Mouse (Mus musculus): ENCODE results near the gene Ttll11. TPM values are rescaled to one million over a fixed set of nuclear protein-coding genes. Genes with fewer than 3 reads are reported as not detected.

Gene Ttll11
- polyA plus RNA-seq, 1 experiment from 2014 or later, result 3.0 TPM

DNA sequence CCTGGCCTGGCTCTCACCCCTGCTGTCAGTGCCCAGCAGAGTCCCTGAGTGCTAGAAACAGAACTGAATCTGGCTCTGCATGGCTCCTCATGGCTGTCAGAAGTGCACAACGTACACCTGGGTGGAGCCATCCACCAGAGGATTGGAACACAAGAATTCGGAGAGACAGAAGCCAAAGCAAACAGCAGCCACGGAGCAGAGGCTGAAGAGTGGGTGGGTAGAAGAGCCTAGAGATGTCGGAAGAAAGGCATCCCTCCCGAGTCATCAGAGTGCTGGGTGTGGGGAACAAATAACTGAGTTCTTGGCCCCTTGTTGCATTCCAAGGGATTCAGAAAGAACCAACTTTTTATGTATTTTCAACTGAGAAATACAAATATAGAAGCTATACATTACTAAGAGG is 24.5 kb downstream of the Ttll11 start:
- DNase-seq (ENCODE audit: low spot score, missing footprints) (no peak), ATAC-seq (ENCODE audit: low FRiP score) (no peak)
- Histone ChIP-seq H3K9me3 (ENCODE audit: control insufficient read depth, low read length) (no peaks in the 10 kb centered on the region), H3K9ac (ENCODE audit: low read length) (no peak overlapping the region), H3K4me1 (ENCODE audit: control insufficient read depth, insufficient read depth, low read length) (no peaks in the 10 kb centered on the region), H3K27me3 (ENCODE audit: control insufficient read depth, insufficient read depth, low read length) (no peaks in the 10 kb centered on the region), H3K4me3 (ENCODE audit: low read depth, low read length) (no peak overlapping the region), H3K36me3 (ENCODE audit: control insufficient read depth, insufficient read depth, low read length) (no peaks in the 10 kb centered on the region), H3K27ac (ENCODE audit: low read depth, low read length) (no peak overlapping the region), H3K4me2 (no peak overlapping the region)
- 60% methylated on average over 5 of the region's 5 CpGs for WGBS

DNA sequence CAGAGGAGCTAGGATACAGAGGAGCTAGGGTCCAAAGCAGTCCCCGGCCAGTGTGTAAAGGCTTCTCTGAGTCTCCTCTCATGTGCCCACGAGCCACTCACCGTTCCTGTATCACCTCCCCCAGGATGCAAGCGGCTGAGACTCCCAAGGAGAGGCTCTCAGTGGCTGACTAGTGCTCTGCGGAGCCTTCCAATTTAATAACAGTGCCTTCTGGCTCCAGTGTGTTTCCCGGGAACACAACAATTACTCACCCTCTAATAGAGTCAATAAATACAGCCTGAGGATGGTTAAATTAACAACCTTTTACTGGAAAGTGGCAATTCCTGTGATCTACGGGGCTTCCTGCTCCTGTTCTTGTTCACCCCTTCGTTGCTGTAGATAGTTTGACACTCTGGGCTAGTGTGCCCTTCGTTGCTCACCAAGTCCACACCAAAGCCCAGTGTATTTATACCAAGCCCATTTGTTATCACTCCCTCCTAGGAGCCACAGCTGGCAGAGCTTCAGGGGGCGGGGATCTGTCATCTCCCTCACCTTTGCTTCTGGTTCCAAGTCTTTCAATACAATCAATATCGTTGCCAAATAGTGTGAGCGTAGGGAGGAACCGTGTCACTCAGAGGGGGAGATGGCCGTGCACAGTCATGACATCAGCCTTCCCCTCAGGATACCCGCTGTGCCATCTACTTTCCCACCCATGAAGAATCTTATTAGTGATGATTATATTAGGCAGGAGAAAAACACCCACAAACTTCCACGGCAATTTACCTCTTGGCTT is 27.3 kb downstream of the Ttll11 start:
- Histone ChIP-seq H3K4me3 (ENCODE audit: low read depth, low read length) (no peak overlapping the region), H3K4me1 (ENCODE audit: control insufficient read depth, insufficient read depth, low read length) (no peaks in the 10 kb centered on the region), H3K4me2 (no peak overlapping the region), H3K27me3 (ENCODE audit: control insufficient read depth, insufficient read depth, low read length) (no peaks in the 10 kb centered on the region), H3K9ac (ENCODE audit: low read length) (no peak overlapping the region), H3K27ac (ENCODE audit: low read depth, low read length) (no peak overlapping the region), H3K9me3 (ENCODE audit: control insufficient read depth, low read length) (no peaks in the 10 kb centered on the region), H3K36me3 (ENCODE audit: control insufficient read depth, insufficient read depth, low read length) (no peaks in the 10 kb centered on the region)
- DNase-seq (ENCODE audit: low spot score, missing footprints) (no peak), ATAC-seq (ENCODE audit: low FRiP score) (no peak)
- 79% methylated on average over 16 of the region's 16 CpGs for WGBS

DNA sequence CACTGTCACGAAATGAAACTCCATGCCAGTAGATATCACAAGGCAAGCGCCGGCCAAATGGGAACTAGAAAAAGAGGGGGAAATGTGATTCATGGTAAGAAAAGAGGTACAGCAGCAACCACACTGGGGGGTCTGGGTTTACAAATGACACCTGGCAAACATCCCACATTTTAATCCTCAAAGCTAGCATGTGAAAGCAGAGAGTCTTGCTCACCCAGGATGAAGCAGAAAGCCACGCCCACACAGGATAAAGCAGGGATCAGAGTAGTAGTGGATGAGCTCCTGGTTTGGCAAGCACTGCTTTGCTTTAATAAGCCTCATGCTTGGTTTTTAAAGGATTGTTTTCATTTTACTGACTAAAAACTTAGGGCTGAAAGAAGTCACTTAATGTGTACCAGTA is 34.8 kb downstream of the Ttll11 start:
- Histone ChIP-seq H3K9me3 (ENCODE audit: control insufficient read depth, low read length) (no peaks in the 10 kb centered on the region), H3K4me1 (ENCODE audit: control insufficient read depth, insufficient read depth, low read length) (no peaks in the 10 kb centered on the region), H3K4me2 (no peak overlapping the region), H3K9ac (ENCODE audit: low read length) (no peak overlapping the region), H3K4me3 (ENCODE audit: low read depth, low read length) (no peak overlapping the region), H3K36me3 (ENCODE audit: control insufficient read depth, insufficient read depth, low read length) (no peaks in the 10 kb centered on the region), H3K27ac (ENCODE audit: low read depth, low read length) (no peak overlapping the region), H3K27me3 (ENCODE audit: control insufficient read depth, insufficient read depth, low read length) (no peaks in the 10 kb centered on the region)
- 88% methylated on average over 4 of the region's 4 CpGs for WGBS
- ATAC-seq (ENCODE audit: low FRiP score), result no peak
- no peak for DNase-seq (ENCODE audit: low spot score, missing footprints)

DNA sequence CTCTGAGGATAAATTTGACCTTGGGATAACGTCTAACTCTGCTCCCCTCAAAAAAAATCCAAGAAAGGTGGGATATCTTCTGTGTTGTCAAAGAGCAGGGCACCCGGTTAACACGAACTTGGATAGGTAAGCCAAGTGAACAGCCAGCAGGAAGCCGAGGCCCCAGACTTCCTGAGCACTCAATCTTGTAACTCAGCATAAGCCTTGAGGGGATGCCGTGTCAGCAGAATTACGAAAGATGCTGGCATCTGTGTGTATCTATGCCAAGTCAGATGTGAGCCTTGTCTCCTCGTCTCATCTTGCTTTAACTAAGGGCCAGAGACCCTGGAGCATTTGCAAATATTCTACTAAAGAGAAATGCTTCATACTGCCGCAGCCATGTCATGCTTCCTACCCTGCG is 36.8 kb downstream of the Ttll11 start:
- Histone ChIP-seq H3K27ac (ENCODE audit: low read depth, low read length) (no peak overlapping the region), H3K36me3 (ENCODE audit: control insufficient read depth, insufficient read depth, low read length) (no peaks in the 10 kb centered on the region), H3K9ac (ENCODE audit: low read length) (no peak overlapping the region), H3K9me3 (ENCODE audit: control insufficient read depth, low read length) (no peaks in the 10 kb centered on the region), H3K4me1 (ENCODE audit: control insufficient read depth, insufficient read depth, low read length) (no peaks in the 10 kb centered on the region), H3K27me3 (ENCODE audit: control insufficient read depth, insufficient read depth, low read length) (no peaks in the 10 kb centered on the region), H3K4me2 (no peak overlapping the region), H3K4me3 (ENCODE audit: low read depth, low read length) (no peak overlapping the region)
- ATAC-seq (ENCODE audit: low FRiP score), result no peak
- no peak for DNase-seq (ENCODE audit: low spot score, missing footprints)
- WGBS, result 84% methylated on average over 9 of the region's 9 CpGs

DNA sequence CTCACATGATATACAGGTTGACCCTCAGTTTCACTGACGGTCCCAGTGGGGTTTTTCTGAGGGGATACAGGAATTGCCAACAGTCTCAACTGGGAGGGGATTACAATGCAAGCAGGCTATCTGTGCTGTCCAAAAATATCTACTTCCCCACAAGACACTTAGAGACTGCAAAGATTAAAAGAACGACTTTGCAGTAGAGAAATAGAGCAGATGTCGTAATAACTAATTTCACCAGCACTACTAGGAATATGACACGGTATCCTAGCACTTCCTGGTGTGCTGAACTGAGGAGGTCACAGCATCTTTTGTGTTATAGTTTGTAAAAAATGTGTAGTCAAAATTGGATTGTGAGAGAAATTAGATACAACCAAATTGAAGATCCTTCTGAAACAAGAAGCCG is 44.7 kb downstream of the Ttll11 start:
- Histone ChIP-seq H3K4me3 (ENCODE audit: low read depth, low read length) (no peak overlapping the region), H3K27me3 (ENCODE audit: control insufficient read depth, insufficient read depth, low read length) (no peaks in the 10 kb centered on the region), H3K4me2 (no peak overlapping the region), H3K36me3 (ENCODE audit: control insufficient read depth, insufficient read depth, low read length) (no peaks in the 10 kb centered on the region), H3K9me3 (ENCODE audit: control insufficient read depth, low read length) (no peaks in the 10 kb centered on the region), H3K4me1 (ENCODE audit: control insufficient read depth, insufficient read depth, low read length) (no peaks in the 10 kb centered on the region), H3K9ac (ENCODE audit: low read length) (no peak overlapping the region), H3K27ac (ENCODE audit: low read depth, low read length) (no peak overlapping the region)
- DNase-seq (ENCODE audit: low spot score, missing footprints) (no peak), ATAC-seq (ENCODE audit: low FRiP score) (no peak)
- WGBS, result 87% methylated on average over 5 of the region's 5 CpGs

DNA sequence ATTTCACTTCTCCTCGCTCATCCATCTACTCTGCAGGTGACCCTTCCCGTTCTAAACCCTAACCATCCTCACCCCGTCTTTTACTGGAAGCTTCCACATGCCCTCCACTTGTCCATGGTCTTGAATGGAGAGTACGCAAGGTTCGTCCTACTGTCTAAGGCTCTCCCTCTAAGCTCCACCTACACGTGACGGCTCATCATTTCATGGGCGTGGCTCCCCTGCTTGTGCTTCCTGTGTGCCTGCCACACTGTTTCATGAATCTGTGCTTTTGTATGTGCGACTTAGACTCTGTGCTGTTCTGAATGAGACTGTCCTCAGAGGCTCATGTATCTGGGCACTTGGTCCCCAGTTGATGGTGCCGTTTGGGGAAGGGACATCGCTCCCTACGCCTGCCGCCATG is 46.6 kb downstream of the Ttll11 start:
- Histone ChIP-seq H3K9me3 (ENCODE audit: control insufficient read depth, low read length) (no peaks in the 10 kb centered on the region), H3K4me3 (ENCODE audit: low read depth, low read length) (no peak overlapping the region), H3K9ac (ENCODE audit: low read length) (no peak overlapping the region), H3K4me1 (ENCODE audit: control insufficient read depth, insufficient read depth, low read length) (no peaks in the 10 kb centered on the region), H3K36me3 (ENCODE audit: control insufficient read depth, insufficient read depth, low read length) (no peaks in the 10 kb centered on the region), H3K27me3 (ENCODE audit: control insufficient read depth, insufficient read depth, low read length) (no peaks in the 10 kb centered on the region), H3K27ac (ENCODE audit: low read depth, low read length) (no peak overlapping the region), H3K4me2 (no peak overlapping the region)
- DNase-seq (ENCODE audit: low spot score, missing footprints) (no peak), ATAC-seq (ENCODE audit: low FRiP score) (no peak)
- 91% methylated on average over 13 of the region's 13 CpGs for WGBS

DNA sequence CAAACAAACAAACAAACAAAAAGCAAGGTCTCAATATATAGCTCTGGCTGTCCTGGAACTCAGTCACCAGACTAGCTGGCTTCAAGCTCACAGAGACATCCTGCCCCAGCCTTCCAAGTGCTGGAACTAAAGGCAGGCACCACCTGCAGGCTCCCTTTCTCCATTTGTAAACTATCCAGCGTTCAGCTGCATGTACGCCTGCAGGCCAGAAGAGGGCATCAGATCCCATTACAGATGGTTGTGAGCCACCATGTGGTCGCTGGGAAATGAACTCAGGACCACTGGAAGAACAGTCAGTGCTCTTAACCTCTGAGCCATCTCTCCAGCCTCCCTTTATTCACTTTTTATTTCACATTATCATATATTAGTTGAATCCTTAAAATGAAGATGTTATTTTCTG is 48.1 kb downstream of the Ttll11 start:
- DNase-seq (ENCODE audit: low spot score, missing footprints) (peak; percentile 73), ATAC-seq (ENCODE audit: low FRiP score) (no peak)
- Histone ChIP-seq H3K27ac (ENCODE audit: low read depth, low read length) (no peak overlapping the region), H3K4me1 (ENCODE audit: control insufficient read depth, insufficient read depth, low read length) (no peaks in the 10 kb centered on the region), H3K9ac (ENCODE audit: low read length) (no peak overlapping the region), H3K36me3 (ENCODE audit: control insufficient read depth, insufficient read depth, low read length) (no peaks in the 10 kb centered on the region), H3K4me2 (no peak overlapping the region), H3K9me3 (ENCODE audit: control insufficient read depth, low read length) (no peaks in the 10 kb centered on the region), H3K27me3 (ENCODE audit: control insufficient read depth, insufficient read depth, low read length) (no peaks in the 10 kb centered on the region), H3K4me3 (ENCODE audit: low read depth, low read length) (no peak overlapping the region)
- WGBS, result 67% methylated on average over 3 of the region's 3 CpGs

DNA sequence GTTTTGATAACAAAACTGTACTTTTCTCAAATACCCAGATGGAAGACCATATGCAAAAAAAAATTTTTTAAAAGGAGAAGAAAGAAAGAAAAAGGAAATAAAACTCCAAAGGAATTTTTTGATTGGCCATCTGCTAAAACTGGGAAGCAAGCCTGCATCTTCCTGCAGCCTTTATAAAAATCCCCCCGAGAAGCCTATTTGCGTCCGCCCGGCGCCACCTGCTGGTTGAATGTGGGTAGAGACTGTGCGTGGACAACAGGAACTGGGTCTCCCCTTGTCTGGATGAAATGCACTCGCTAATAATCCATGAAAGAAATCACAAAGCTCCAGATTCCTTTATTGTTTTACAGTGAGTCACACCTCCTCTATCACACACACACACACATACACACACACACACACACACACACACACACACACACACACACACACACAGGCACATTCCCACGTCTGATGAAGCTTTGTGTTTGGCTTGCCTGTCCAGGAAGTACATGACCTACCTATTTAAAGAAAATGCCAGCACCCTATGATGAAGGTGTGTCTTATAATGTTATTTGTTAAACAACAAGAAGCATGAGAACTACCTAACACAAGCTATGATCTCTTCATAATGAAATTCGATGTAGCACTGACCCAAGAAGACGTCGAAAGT is 49.1 kb downstream of the Ttll11 start:
- no peaks in the 10 kb centered on the region for H3K27me3 ChIP-seq (ENCODE audit: control insufficient read depth, insufficient read depth, low read length)
- no peak overlapping the region for H3K9ac ChIP-seq (ENCODE audit: low read length)
- ATAC-seq (ENCODE audit: low FRiP score) (no peak; the same call in 1 of the 2 replicates), DNase-seq (ENCODE audit: low spot score, missing footprints) (peak; percentile 98)
- H3K4me3 ChIP-seq (ENCODE audit: low read depth, low read length), result no peak overlapping the region
- H3K4me2 ChIP-seq, result no peak overlapping the region
- H3K9me3 ChIP-seq (ENCODE audit: control insufficient read depth, low read length), result no peaks in the 10 kb centered on the region
- H3K36me3 ChIP-seq (ENCODE audit: control insufficient read depth, insufficient read depth, low read length), result no peaks in the 10 kb centered on the region
- H3K27ac ChIP-seq (ENCODE audit: low read depth, low read length), result no peak overlapping the region
- H3K4me1 ChIP-seq (ENCODE audit: control insufficient read depth, insufficient read depth, low read length), result no peaks in the 10 kb centered on the region
- 38% methylated on average over 11 of the region's 11 CpGs for WGBS

DNA sequence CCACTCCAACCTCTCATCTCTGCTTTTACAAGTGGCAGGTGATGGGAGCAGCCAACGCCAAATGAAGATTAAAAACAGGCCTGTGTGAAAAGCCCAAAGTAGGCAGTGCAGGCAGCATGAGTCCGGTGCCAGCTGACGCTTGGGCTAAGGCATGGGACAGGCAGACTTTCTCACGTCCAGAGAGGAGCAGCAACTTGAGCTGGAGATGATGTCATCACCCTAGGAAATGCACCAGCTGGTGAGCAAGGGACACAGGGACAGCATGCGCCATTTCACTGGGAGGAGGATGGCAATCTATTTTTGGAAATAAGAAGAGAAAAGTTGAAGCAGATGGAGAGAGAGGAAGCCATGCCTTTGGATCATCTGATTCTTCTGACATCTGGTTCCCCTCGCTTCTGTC is 51.6 kb downstream of the Ttll11 start:
- Histone ChIP-seq H3K27me3 (ENCODE audit: control insufficient read depth, insufficient read depth, low read length) (no peaks in the 10 kb centered on the region), H3K4me2 (no peak overlapping the region), H3K9ac (ENCODE audit: low read length) (no peak overlapping the region), H3K27ac (ENCODE audit: low read depth, low read length) (no peak overlapping the region), H3K36me3 (ENCODE audit: control insufficient read depth, insufficient read depth, low read length) (no peaks in the 10 kb centered on the region), H3K9me3 (ENCODE audit: control insufficient read depth, low read length) (no peaks in the 10 kb centered on the region), H3K4me3 (ENCODE audit: low read depth, low read length) (no peak overlapping the region), H3K4me1 (ENCODE audit: control insufficient read depth, insufficient read depth, low read length) (no peaks in the 10 kb centered on the region)
- ATAC-seq (ENCODE audit: low FRiP score), result no peak
- WGBS, result 78% methylated on average over 6 of the region's 6 CpGs
- peak; percentile 37 for DNase-seq (ENCODE audit: low spot score, missing footprints)
